Mouse (Mus musculus) testis, adult 2 months (tissue): ENCODE measurements at regions not wholly inside any gene's neighbourhood (a gene's known extent, or its start where the extent isn't known, plus 50 kb on each side); places are given as distances from the start of the nearest gene placed in this dataset.

ENCODE experiments used
- H3K27ac ChIP-seq: fragments of 200-500 bp; 2 replicates; pipeline ENCODE4 v1.5.1; 2012; ENCODE audit warnings: low read depth, low read length; ENCODE audit not compliant: control insufficient read depth, insufficient read depth
- H3K27me3 ChIP-seq: fragments of 200-500 bp; 2 replicates; pipeline ENCODE4 v1.6.1; 2012; ENCODE audit warnings: mild to moderate bottlenecking, low read length, moderate library complexity; ENCODE audit not compliant: control insufficient read depth, insufficient read depth
- H3K36me3 ChIP-seq: fragments of 200-500 bp; 2 replicates; pipeline ENCODE4 v1.6.1; 2012; ENCODE audit warnings: mild to moderate bottlenecking, low read length; ENCODE audit not compliant: control insufficient read depth, insufficient read depth
- H3K4me1 ChIP-seq: fragments of 200-500 bp; 2 replicates; pipeline ENCODE4 v1.6.1; 2012; ENCODE audit warnings: low read length; ENCODE audit not compliant: control insufficient read depth, insufficient read depth
- H3K4me3 ChIP-seq: fragments of 200-500 bp; 2 replicates; pipeline ENCODE4 v1.5.1; 2012; ENCODE audit warnings: low read depth, mild to moderate bottlenecking, low read length, moderate library complexity, mixed read lengths; ENCODE audit not compliant: control insufficient read depth
- CTCF ChIP-seq: fragments of 200-500 bp; IDR thresholded peaks from 2 replicates; pipeline ENCODE4 v1.5.1; 2012; ENCODE audit warnings: low read depth, mild to moderate bottlenecking, inconsistent platforms, low read length, moderate library complexity; ENCODE audit not compliant: control insufficient read depth, insufficient read depth, insufficient replicate concordance
- POLR2A ChIP-seq: fragments of 200-500 bp; IDR thresholded peaks from 2 replicates; pipeline ENCODE4 v1.6.1; 2012; ENCODE audit warnings: low read depth, mild to moderate bottlenecking, inconsistent platforms, low read length, moderate library complexity; ENCODE audit not compliant: control insufficient read depth

- TF ChIP-seq CTCF, result no peak
- TF ChIP-seq POLR2A, result no peak
- Histone ChIP-seq H3K27ac (no peak overlapping the region), H3K36me3 (no peaks in the 10 kb centered on the region), H3K4me1 (no peaks in the 10 kb centered on the region), H3K27me3 (no peaks in the 10 kb centered on the region), H3K4me3 (no peak overlapping the region)
Measured at GRCm38 (mm10) chr7:74080846-74081235, 67.4 kb upstream of the St8sia2 start.

GRCm38 (mm10) chr7:74080079-74080845, 66.8 kb upstream of the St8sia2 start:
- no peak overlapping the region for H3K27ac ChIP-seq
- H3K36me3 ChIP-seq, result no peaks in the 10 kb centered on the region
- H3K4me1 ChIP-seq, result no peaks in the 10 kb centered on the region

GRCm38 (mm10) chr7:74072632-74073031, 59.1 kb upstream of the St8sia2 start:
- H3K36me3 ChIP-seq, result no peaks in the 10 kb centered on the region
- TF ChIP-seq POLR2A, result no peak
- no peak for TF ChIP-seq CTCF
- no peak overlapping the region for H3K27ac ChIP-seq

More at GRCm38 (mm10) chr7:74080079-74080845, 66.8 kb upstream of the St8sia2 start:
- TF ChIP-seq POLR2A (no peak), CTCF (no peak)
- no peak overlapping the region for H3K4me3 ChIP-seq
- no peaks in the 10 kb centered on the region for H3K27me3 ChIP-seq

GRCm38 (mm10) chr7:74070836-74071235, 57.3 kb upstream of the St8sia2 start:
- TF ChIP-seq POLR2A (no peak), CTCF (no peak)
- peaks cover 3% of the 10 kb centered on the region for H3K4me1 ChIP-seq
- H3K36me3 ChIP-seq, result no peaks in the 10 kb centered on the region
- H3K27ac ChIP-seq, result no peak overlapping the region
- H3K27me3 ChIP-seq, result no peaks in the 10 kb centered on the region
- H3K4me3 ChIP-seq, result no peak overlapping the region

More at GRCm38 (mm10) chr7:74072632-74073031, 59.1 kb upstream of the St8sia2 start:
- peaks cover 3% of the 10 kb centered on the region for H3K4me1 ChIP-seq
- H3K4me3 ChIP-seq, result no peak overlapping the region
- H3K27me3 ChIP-seq, result no peaks in the 10 kb centered on the region

GRCm38 (mm10) chr7:74065449-74066099, 52.1 kb upstream of the St8sia2 start:
- H3K27me3 ChIP-seq, result no peaks in the 10 kb centered on the region
- no peak overlapping the region for H3K27ac ChIP-seq
- no peak for TF ChIP-seq POLR2A
- no peak for TF ChIP-seq CTCF
- H3K4me3 ChIP-seq, result no peak overlapping the region
- no peaks in the 10 kb centered on the region for H3K36me3 ChIP-seq
- peaks cover 3% of the 10 kb centered on the region for H3K4me1 ChIP-seq
